Mouse (Mus musculus): ENCODE results near the gene Ppp1r27.

The Ppp1r27 gene

GRCm38 (mm10) chr11:120542376-120542775 lies 8.6 kb downstream of the Ppp1r27 start:
- Histone ChIP-seq H3K4me1 (replicated peaks; ENCODE audit: low read depth, low read length) (peaks cover 47% of the 10 kb centered on the region), H3K36me3 (ENCODE audit: insufficient read depth, low read length) (peaks cover 46% of the 10 kb centered on the region), H3K9me3 (ENCODE audit: low read length) (no peaks in the 10 kb centered on the region), H3K4me3 (replicated peaks; ENCODE audit: low read length) (no peak overlapping the region), H3K27me3 (ENCODE audit: insufficient read depth, low read length) (peaks cover 13% of the 10 kb centered on the region)
- TF ChIP-seq POU5F1 (IDR thresholded peaks at IDR 0.05; ENCODE audit: borderline replicate concordance, low read length) (no peak), NANOG (IDR thresholded peaks at IDR 0.05; ENCODE audit: borderline replicate concordance, low read length) (no peak), CTCF (conservative IDR thresholded peaks at IDR 0.05; ENCODE audit: low read length) (no peak)

DNA sequence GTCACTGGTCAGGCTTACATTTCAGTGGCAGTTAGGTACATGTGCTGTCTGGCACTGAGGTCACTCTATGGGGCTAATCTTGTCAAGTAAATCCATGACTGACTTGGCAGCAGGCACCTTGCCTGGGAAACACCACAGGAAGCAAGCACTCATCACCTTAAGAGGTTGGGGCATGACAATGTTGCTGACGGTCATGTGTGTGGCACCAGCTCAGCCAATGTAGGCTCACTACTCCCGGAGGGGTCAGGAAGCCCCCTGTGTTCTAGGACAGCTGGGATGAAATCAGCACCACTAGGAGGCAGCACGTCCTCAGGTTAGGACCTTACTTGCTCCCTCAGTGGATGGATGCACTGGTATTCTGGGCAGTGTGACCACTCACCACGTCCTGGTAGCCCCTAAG lies 9.0 kb downstream of the Ppp1r27 start:
- Histone ChIP-seq H3K27me3 (ENCODE audit: insufficient read depth, low read length) (peaks cover 18% of the 10 kb centered on the region), H3K36me3 (ENCODE audit: insufficient read depth, low read length) (peaks cover 44% of the 10 kb centered on the region), H3K4me1 (replicated peaks; ENCODE audit: low read depth, low read length) (peaks cover 47% of the 10 kb centered on the region), H3K9me3 (ENCODE audit: low read length) (no peaks in the 10 kb centered on the region), H3K4me3 (replicated peaks; ENCODE audit: low read length) (no peak overlapping the region)
- TF ChIP-seq CTCF (conservative IDR thresholded peaks at IDR 0.05; ENCODE audit: low read length) (peak; percentile 36), POU5F1 (IDR thresholded peaks at IDR 0.05; ENCODE audit: borderline replicate concordance, low read length) (no peak), NANOG (IDR thresholded peaks at IDR 0.05; ENCODE audit: borderline replicate concordance, low read length) (no peak)

GRCm38 (mm10) chr11:120539285-120540014 lies 11.5 kb downstream of the Ppp1r27 start:
- 0 out of 2 replicates have a peak overlapping the region, but pooled peaks have one; percentile 7 for H3K4me3 ChIP-seq (replicated peaks; ENCODE audit: low read length)

GRCm38 (mm10) chr11:120538955-120539284 lies 12.0 kb downstream of the Ppp1r27 start:
- TF ChIP-seq NANOG (IDR thresholded peaks at IDR 0.05; ENCODE audit: borderline replicate concordance, low read length) (no peak), CTCF (conservative IDR thresholded peaks at IDR 0.05; ENCODE audit: low read length) (no peak), POU5F1 (IDR thresholded peaks at IDR 0.05; ENCODE audit: borderline replicate concordance, low read length) (no peak)
- H3K9me3 ChIP-seq (ENCODE audit: low read length) = no peaks in the 10 kb centered on the region
- peaks cover 22% of the 10 kb centered on the region for H3K36me3 ChIP-seq (ENCODE audit: insufficient read depth, low read length)
- peaks cover 44% of the 10 kb centered on the region for H3K27me3 ChIP-seq (ENCODE audit: insufficient read depth, low read length)
- peaks cover 47% of the 10 kb centered on the region for H3K4me1 ChIP-seq (replicated peaks; ENCODE audit: low read depth, low read length)
- no peak overlapping the region; the same call in 1 of the 2 replicates for H3K4me3 ChIP-seq (replicated peaks; ENCODE audit: low read length)

More at GRCm38 (mm10) chr11:120539285-120540014, 11.5 kb downstream of the Ppp1r27 start:
- peaks cover 47% of the 10 kb centered on the region for H3K4me1 ChIP-seq (replicated peaks; ENCODE audit: low read depth, low read length)
- no peaks in the 10 kb centered on the region for H3K9me3 ChIP-seq (ENCODE audit: low read length)
- H3K36me3 ChIP-seq (ENCODE audit: insufficient read depth, low read length) = peaks cover 27% of the 10 kb centered on the region
- H3K27me3 ChIP-seq (ENCODE audit: insufficient read depth, low read length) = peaks cover 39% of the 10 kb centered on the region
- TF ChIP-seq CTCF (conservative IDR thresholded peaks at IDR 0.05; ENCODE audit: low read length) (no peak), POU5F1 (IDR thresholded peaks at IDR 0.05; ENCODE audit: borderline replicate concordance, low read length) (no peak), NANOG (IDR thresholded peaks at IDR 0.05; ENCODE audit: borderline replicate concordance, low read length) (no peak)

DNA sequence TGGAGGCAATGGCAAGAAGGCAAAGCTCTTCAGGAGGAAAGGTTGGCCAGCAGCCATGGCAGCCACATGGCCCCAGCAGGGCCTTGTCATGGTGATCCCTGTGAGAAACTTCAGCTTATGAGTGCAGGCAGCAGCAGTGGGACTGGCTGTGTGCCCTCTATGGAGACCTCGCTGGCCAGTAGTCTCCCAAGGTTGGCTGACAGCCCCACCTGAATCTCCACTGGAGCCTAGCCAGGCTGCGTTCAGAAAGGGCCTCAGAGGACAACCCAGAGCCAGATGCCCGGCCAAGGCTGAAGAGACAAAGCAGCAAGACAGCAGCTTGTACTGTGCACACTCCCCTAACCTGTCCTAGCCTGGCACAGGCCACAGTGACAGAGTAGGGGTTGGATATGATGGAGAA lies 12.4 kb downstream of the Ppp1r27 start:
- Histone ChIP-seq H3K4me1 (replicated peaks; ENCODE audit: low read depth, low read length) (peaks cover 47% of the 10 kb centered on the region), H3K27me3 (ENCODE audit: insufficient read depth, low read length) (peaks cover 48% of the 10 kb centered on the region), H3K4me3 (replicated peaks; ENCODE audit: low read length) (no peak overlapping the region), H3K36me3 (ENCODE audit: insufficient read depth, low read length) (peaks cover 18% of the 10 kb centered on the region), H3K9me3 (ENCODE audit: low read length) (no peaks in the 10 kb centered on the region)
- TF ChIP-seq POU5F1 (IDR thresholded peaks at IDR 0.05; ENCODE audit: borderline replicate concordance, low read length) (no peak), CTCF (conservative IDR thresholded peaks at IDR 0.05; ENCODE audit: low read length) (no peak), NANOG (IDR thresholded peaks at IDR 0.05; ENCODE audit: borderline replicate concordance, low read length) (no peak)

- no peak for TF ChIP-seq NANOG (IDR thresholded peaks at IDR 0.05; ENCODE audit: borderline replicate concordance, low read length)
- TF ChIP-seq CTCF (conservative IDR thresholded peaks at IDR 0.05; ENCODE audit: low read length) = no peak
- no peak for TF ChIP-seq POU5F1 (IDR thresholded peaks at IDR 0.05; ENCODE audit: borderline replicate concordance, low read length)
- Histone ChIP-seq H3K27me3 (ENCODE audit: insufficient read depth, low read length) (peaks cover 75% of the 10 kb centered on the region), H3K36me3 (ENCODE audit: insufficient read depth, low read length) (no peaks in the 10 kb centered on the region), H3K4me3 (replicated peaks; ENCODE audit: low read length) (no peak overlapping the region), H3K4me1 (replicated peaks; ENCODE audit: low read depth, low read length) (peaks cover 32% of the 10 kb centered on the region), H3K9me3 (ENCODE audit: low read length) (no peaks in the 10 kb centered on the region)
Observed at GRCm38 (mm10) chr11:120535804-120536203, 15.1 kb downstream of the Ppp1r27 start.

- Histone ChIP-seq H3K4me3 (replicated peaks; ENCODE audit: low read length) (no peak overlapping the region), H3K4me1 (replicated peaks; ENCODE audit: low read depth, low read length) (peaks cover 29% of the 10 kb centered on the region), H3K9me3 (ENCODE audit: low read length) (no peaks in the 10 kb centered on the region), H3K27me3 (ENCODE audit: insufficient read depth, low read length) (peaks cover 80% of the 10 kb centered on the region), H3K36me3 (ENCODE audit: insufficient read depth, low read length) (no peaks in the 10 kb centered on the region)
- TF ChIP-seq POU5F1 (IDR thresholded peaks at IDR 0.05; ENCODE audit: borderline replicate concordance, low read length) (no peak), NANOG (IDR thresholded peaks at IDR 0.05; ENCODE audit: borderline replicate concordance, low read length) (no peak), CTCF (conservative IDR thresholded peaks at IDR 0.05; ENCODE audit: low read length) (no peak)
Observed at GRCm38 (mm10) chr11:120535145-120535544, 15.8 kb downstream of the Ppp1r27 start.

GRCm38 (mm10) chr11:120534093-120534492 lies 16.8 kb downstream of the Ppp1r27 start:
- H3K36me3 ChIP-seq (ENCODE audit: insufficient read depth, low read length) = no peaks in the 10 kb centered on the region
- TF ChIP-seq NANOG (IDR thresholded peaks at IDR 0.05; ENCODE audit: borderline replicate concordance, low read length) (no peak), POU5F1 (IDR thresholded peaks at IDR 0.05; ENCODE audit: borderline replicate concordance, low read length) (no peak), CTCF (conservative IDR thresholded peaks at IDR 0.05; ENCODE audit: low read length) (no peak)
- H3K4me3 ChIP-seq (replicated peaks; ENCODE audit: low read length) = no peak overlapping the region
- H3K4me1 ChIP-seq (replicated peaks; ENCODE audit: low read depth, low read length) = peaks cover 23% of the 10 kb centered on the region
- H3K27me3 ChIP-seq (ENCODE audit: insufficient read depth, low read length) = peaks cover 91% of the 10 kb centered on the region
- no peaks in the 10 kb centered on the region for H3K9me3 ChIP-seq (ENCODE audit: low read length)

Measured in E14TG2a.4 (cell line).